Mouse (Mus musculus) lung, postnatal 36 days (tissue): Measurements from ENCODE around the gene Micall1.
A peak's percentile ranks its signal among the peaks of the same experiment; 100 is the strongest.

Experiments used
- DNase-seq: peaks from one replicate; pipeline ENCODE4 v3.0.0; 2022; ENCODE audit warnings: mixed read lengths

Gene Micall1

GRCm38 (mm10) chr15:79131442-79131841 lies 22.7 kb downstream of the Micall1 start:
- DNase-seq: peak; percentile 96

- DNase-seq: peak; percentile 32
Observed at GRCm38 (mm10) chr15:79133191-79133661, 24.5 kb downstream of the Micall1 start.

GRCm38 (mm10) chr15:79134496-79135270 lies 26.0 kb downstream of the Micall1 start:
- no peak for DNase-seq

GRCm38 (mm10) chr15:79135332-79135731 lies 26.6 kb downstream of the Micall1 start:
- no peak for DNase-seq

- DNase-seq: no peak
Observed at GRCm38 (mm10) chr15:79135783-79136575, 27.3 kb downstream of the Micall1 start.

GRCm38 (mm10) chr15:79139640-79140039 lies 30.9 kb downstream of the Micall1 start:
- DNase-seq: peak; percentile 15

GRCm38 (mm10) chr15:79140866-79141565 lies 32.3 kb downstream of the Micall1 start, which contains the start of the genes Polr2f and 1700088E04Rik:
TSS of gene Polr2f (plus strand) at chr15:79141009.
TSS of gene 1700088E04Rik (minus strand) at chr15:79141253.
- DNase-seq: peak; percentile 95

- no peak for DNase-seq
Observed at GRCm38 (mm10) chr15:79141566-79141917, 32.8 kb downstream of the Micall1 start.

GRCm38 (mm10) chr15:79143316-79143715 lies 34.6 kb downstream of the Micall1 start:
- DNase-seq: no peak

- no peak for DNase-seq
Observed at GRCm38 (mm10) chr15:79144021-79144420, 35.3 kb downstream of the Micall1 start.

- DNase-seq: no peak
Observed at GRCm38 (mm10) chr15:79145522-79145921, 36.8 kb downstream of the Micall1 start.

- peak; percentile 88 for DNase-seq
Observed at GRCm38 (mm10) chr15:79148533-79148932, 39.8 kb downstream of the Micall1 start.

- DNase-seq: no peak
Observed at GRCm38 (mm10) chr15:79151881-79152280, 43.2 kb downstream of the Micall1 start.

- DNase-seq: no peak
Observed at GRCm38 (mm10) chr15:79152709-79153108, 44.0 kb downstream of the Micall1 start.

- no peak for DNase-seq
Observed at GRCm38 (mm10) chr15:79155572-79155971, 46.9 kb downstream of the Micall1 start.

- peak; percentile 12 for DNase-seq
Observed at GRCm38 (mm10) chr15:79162301-79162700, 53.6 kb downstream of the Micall1 start.

GRCm38 (mm10) chr15:79162822-79163221 lies 54.1 kb downstream of the Micall1 start:
- no peak for DNase-seq

- no peak for DNase-seq
Observed at GRCm38 (mm10) chr15:79164251-79164650, 55.6 kb downstream of the Micall1 start.

GRCm38 (mm10) chr15:79165140-79165539 lies 56.4 kb downstream of the Micall1 start, which contains the start of gene Sox10:
TSS of gene Sox10 (minus strand) at chr15:79165240.
- no peak for DNase-seq

- DNase-seq: no peak
Observed at GRCm38 (mm10) chr15:79166712-79167111, 58.0 kb downstream of the Micall1 start.

GRCm38 (mm10) chr15:79176905-79177304 lies 68.2 kb downstream of the Micall1 start:
- DNase-seq: no peak

- DNase-seq: peak; percentile 41
Observed at GRCm38 (mm10) chr15:79185213-79185612, 76.5 kb downstream of the Micall1 start.
